Mouse (Mus musculus): ENCODE data around the gene Ttc7b.

DNA sequence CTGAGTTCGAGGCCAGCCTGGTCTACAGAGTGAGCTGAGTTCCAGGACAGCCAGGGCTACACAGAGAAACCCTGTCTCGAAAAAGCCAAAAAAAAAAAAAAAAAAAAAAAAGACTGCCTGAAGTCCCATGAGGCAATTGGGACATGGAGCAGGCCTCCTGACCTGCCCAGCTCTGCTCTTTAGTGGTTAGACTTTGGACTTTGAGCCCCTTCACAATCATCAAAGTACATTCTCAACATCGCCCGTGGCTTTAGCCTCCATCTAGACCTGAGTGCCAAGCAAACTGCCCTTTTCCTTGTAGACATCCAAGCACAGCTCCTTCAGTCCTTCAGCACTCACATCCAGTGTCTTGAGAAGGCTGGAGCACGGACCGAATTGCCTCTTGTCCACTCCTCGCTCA, 164.2 kb downstream of the Ttc7b start:
- TF ChIP-seq POLR2A (IDR thresholded peaks at IDR 0.05; ENCODE audit: insufficient read depth, low read depth, low read length) (no peak), CTCF (IDR thresholded peaks at IDR 0.05; ENCODE audit: insufficient read depth, low read depth, low read length) (no peak)
